Mouse (Mus musculus): ENCODE results near the gene Xntrpc. TPM values are rescaled to one million over a fixed set of nuclear protein-coding genes. Genes with fewer than 3 reads are reported as not detected.

The Xntrpc gene
- 1.00 and 1.0 TPM in 2 replicates for polyA plus RNA-seq (2012; rRNA removed)

GRCm38 (mm10) chr7:102065046-102065891, at the start of gene Xntrpc, which contains the start of the genes Rnf121 and Xndc1:
Gene Xntrpc, plus strand, starts transcription at chr7:102065713.
Gene Rnf121, minus strand, starts transcription at chr7:102065469.
Gene Xndc1, plus strand, starts transcription at chr7:102065511.

GRCm38 (mm10) chr7:102018590-102018989, 46.9 kb upstream of the Xntrpc start, which contains the start of gene Il18bp:
Gene Il18bp, minus strand, starts transcription at chr7:102018690.

DNA sequence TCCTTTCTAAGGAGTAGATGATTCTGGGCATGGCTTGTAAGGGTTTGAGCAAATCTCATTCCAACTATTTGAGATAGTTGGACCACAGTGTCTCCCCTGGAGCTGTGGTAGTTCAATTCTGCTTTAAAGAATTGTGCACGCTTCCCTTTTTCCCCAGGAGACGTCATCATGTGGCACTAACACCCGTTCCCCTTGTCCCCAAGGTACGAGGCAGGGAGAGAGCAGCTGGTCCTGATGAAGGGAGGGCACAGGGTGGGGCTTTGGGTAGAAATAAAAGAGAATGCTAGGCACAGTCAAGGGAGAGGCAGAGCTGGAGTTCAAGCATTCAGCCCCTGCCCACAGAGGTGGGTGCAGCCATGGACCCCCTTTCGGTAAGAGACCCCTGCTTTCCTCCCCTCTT, 17.3 kb downstream of the Xntrpc start, which contains the start of gene Trpc2:
Gene Trpc2 (plus strand): TSS at position 301 of the 400 bp plus-strand sequence.

DNA sequence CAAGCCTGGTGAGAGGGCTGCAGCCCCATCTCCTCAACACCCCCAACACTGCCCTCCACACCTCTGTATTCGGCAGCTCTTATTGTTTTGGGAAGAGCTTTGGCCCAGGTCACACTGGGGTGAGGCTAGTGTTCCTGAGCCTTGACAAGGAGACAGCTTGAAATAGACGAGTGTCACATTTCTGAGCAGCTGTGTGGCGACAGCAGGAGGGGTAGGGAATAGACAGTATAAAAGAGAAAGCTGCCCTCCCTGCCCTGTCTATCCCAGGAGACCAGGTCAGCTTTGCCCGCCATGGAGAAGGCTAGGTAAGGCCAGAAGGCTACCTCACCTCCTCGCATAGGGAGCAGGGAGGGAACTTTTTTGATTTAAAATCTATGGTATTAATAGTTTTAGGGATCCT, 36.0 kb downstream of the Xntrpc start, which contains the start of gene Art1:
Gene Art1 (plus strand): TSS at position 257 of the 400 bp plus-strand sequence.

DNA sequence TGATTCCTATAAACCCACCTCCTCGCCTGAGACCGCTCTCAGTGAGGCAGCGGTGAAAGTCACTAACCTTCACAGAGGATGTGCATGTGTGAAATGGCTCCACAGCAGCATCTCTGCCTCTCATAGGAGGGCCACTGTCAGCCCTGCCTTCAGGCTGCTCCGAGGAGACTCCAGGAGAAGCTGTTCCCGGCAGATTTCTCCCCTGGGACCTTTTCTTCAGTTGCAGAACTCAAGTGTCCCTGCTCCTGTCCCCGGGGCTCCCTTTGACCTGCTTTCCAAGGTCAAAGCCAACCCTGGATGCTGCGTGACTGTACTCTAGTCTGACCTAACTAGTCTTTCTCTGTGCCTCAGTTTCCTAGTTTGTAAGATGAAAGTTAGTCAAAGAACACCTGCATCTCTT, 43.7 kb downstream of the Xntrpc start, which contains the start of gene Art5:
Gene Art5 (minus strand): TSS at position 319 of the 400 bp plus-strand sequence.

DNA sequence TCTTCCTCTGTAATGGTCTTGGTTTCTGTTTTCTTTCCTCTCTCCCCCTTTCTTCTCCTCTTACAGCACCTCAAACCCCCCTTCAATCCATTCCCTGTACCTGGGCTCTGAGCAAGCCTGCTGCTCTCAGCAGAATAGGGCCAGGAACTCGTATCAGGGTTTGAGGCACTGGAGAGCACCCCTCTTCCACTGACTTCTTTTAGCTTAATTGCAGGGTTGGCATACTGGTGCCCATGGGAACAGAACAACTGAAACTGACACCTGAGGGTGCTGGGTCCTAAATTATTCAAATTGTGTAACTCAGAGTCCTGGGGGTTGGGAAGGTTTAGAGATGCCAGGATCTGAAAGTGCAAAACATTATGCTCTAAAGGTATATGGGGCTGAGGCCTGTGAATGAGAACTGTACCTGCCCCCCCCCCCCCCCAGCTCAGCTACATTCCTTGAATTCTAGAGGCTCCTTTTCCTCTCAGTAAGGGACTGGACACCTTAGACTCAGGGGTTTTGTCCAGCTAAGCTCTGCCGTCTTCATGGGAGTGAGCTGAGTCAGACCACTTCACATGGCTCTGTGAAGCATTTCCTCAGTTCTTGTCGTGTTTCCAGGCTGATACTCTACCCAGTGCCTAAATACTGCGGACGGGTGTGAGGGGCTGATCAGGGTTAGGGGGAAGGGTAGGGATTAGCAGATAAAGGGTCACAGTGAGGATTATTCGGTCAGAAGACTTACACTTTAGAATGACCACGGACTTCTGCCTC, 51.2 kb downstream of the Xntrpc start, which contains the start of gene Chrna10:
Gene Chrna10 (minus strand): TSS at position 250 of the 753 bp plus-strand sequence.

Other genes starting within 250 kb of the Xntrpc start
- gene Phox2a, start 247.4 kb upstream of the Xntrpc start, polyA plus RNA-seq (2012; rRNA removed) = not detected in 2 replicates
- 8.9 and 10.5 TPM in 2 replicates for gene Inppl1, start 227.5 kb upstream of the Xntrpc start, polyA plus RNA-seq (2012; rRNA removed)
- gene Folr2, start 208.5 kb upstream of the Xntrpc start, polyA plus RNA-seq (2012; rRNA removed) = 16.4 and 18.0 TPM in 2 replicates
- gene Anapc15, start 202.0 kb upstream of the Xntrpc start, polyA plus RNA-seq (2012; rRNA removed) = 30.0 TPM in 2 replicates
- 0.36 and 0.81 TPM in 2 replicates for gene Folr1, start 194.9 kb upstream of the Xntrpc start, polyA plus RNA-seq (2012; rRNA removed)
- gene Lamtor1, start 159.8 kb upstream of the Xntrpc start, polyA plus RNA-seq (2012; rRNA removed) = 62.9 and 68.3 TPM in 2 replicates
- 0.07 TPM in 2 replicates for gene Tomt, start 159.4 kb upstream of the Xntrpc start, polyA plus RNA-seq (2012; rRNA removed)
- 3.7 and 4.5 TPM in 2 replicates for gene Lrrc51, start 131.8 kb upstream of the Xntrpc start, polyA plus RNA-seq (2012; rRNA removed)
- 17.2 and 21.1 TPM in 2 replicates for gene Numa1, start 131.6 kb upstream of the Xntrpc start, polyA plus RNA-seq (2012; rRNA removed)
- gene Il18bp, start 47.0 kb upstream of the Xntrpc start, polyA plus RNA-seq (2012; rRNA removed) = 31.9 and 35.6 TPM in 2 replicates
- gene Rnf121, start 244 bp upstream of the Xntrpc start, polyA plus RNA-seq (2012; rRNA removed) = 17.7 and 20.7 TPM in 2 replicates
- 8.8 and 12.2 TPM in 2 replicates for gene Xndc1, start 202 bp upstream of the Xntrpc start, polyA plus RNA-seq (2012; rRNA removed)
- gene Trpc2, start 17.4 kb downstream of the Xntrpc start, polyA plus RNA-seq (2012; rRNA removed) = 0.10 TPM in 1 of 2 replicates, not detected in the other
- gene Art1, start 36.0 kb downstream of the Xntrpc start, polyA plus RNA-seq (2012; rRNA removed) = 0.02 and 0.07 TPM in 2 replicates
- 0.02 and 0.10 TPM in 2 replicates for gene Art5, start 43.8 kb downstream of the Xntrpc start, polyA plus RNA-seq (2012; rRNA removed)
- gene Chrna10, start 51.1 kb downstream of the Xntrpc start, polyA plus RNA-seq (2012; rRNA removed) = 0.01 TPM in 1 of 2 replicates, not detected in the other
- gene Nup98, start 144.5 kb downstream of the Xntrpc start, polyA plus RNA-seq (2012; rRNA removed) = 5.9 and 6.5 TPM in 2 replicates
- 19.6 and 20.5 TPM in 2 replicates for gene Pgap2, start 144.5 kb downstream of the Xntrpc start, polyA plus RNA-seq (2012; rRNA removed)
- gene Rhog, start 190.3 kb downstream of the Xntrpc start, polyA plus RNA-seq (2012; rRNA removed) = 30.6 and 31.5 TPM in 2 replicates
- 10.8 and 12.6 TPM in 2 replicates for gene Stim1, start 202.1 kb downstream of the Xntrpc start, polyA plus RNA-seq (2012; rRNA removed)